Mouse (Mus musculus): ENCODE data around the gene Snx21. TPM values are rescaled to one million over a fixed set of nuclear protein-coding genes. Genes with fewer than 3 reads are reported as not detected.
A peak's percentile ranks its signal among the peaks of the same experiment; 100 is the strongest.
"Not testable (repeated sequence)": the region's sequence is repeated elsewhere in the genome, so short reads cannot be mapped to it uniquely, and the experiment has no call there.

The Snx21 gene
- total RNA-seq, 2 experiments from 2014 or later = 19.3 to 19.8 TPM

- no peak for DNase-seq
Measured at GRCm38 (mm10) chr2:164792400-164793190, 7.0 kb downstream of the Snx21 start.

GRCm38 (mm10) chr2:164793236-164793635 lies 7.6 kb downstream of the Snx21 start:
- DNase-seq = peak; percentile 35

GRCm38 (mm10) chr2:164793772-164794171 lies 8.1 kb downstream of the Snx21 start:
- no peak for DNase-seq

- peak; percentile 69 for DNase-seq
Measured at GRCm38 (mm10) chr2:164794293-164794692, 8.7 kb downstream of the Snx21 start.

GRCm38 (mm10) chr2:164795868-164796267 lies 10.2 kb downstream of the Snx21 start:
- DNase-seq = no peak

- not testable (repeated sequence) for DNase-seq
Measured at GRCm38 (mm10) chr2:164798554-164798953, 12.9 kb downstream of the Snx21 start.

- no peak for DNase-seq
Measured at GRCm38 (mm10) chr2:164800252-164801004, 14.8 kb downstream of the Snx21 start.

GRCm38 (mm10) chr2:164803201-164803920 lies 17.7 kb downstream of the Snx21 start:
- no peak for DNase-seq

GRCm38 (mm10) chr2:164803921-164804313 lies 18.3 kb downstream of the Snx21 start:
- DNase-seq = no peak

- DNase-seq = peak; percentile 96
Measured at GRCm38 (mm10) chr2:164804533-164805331, 19.1 kb downstream of the Snx21 start, which contains the start of the genes Acot8 and Zswim3. Gene Acot8 (minus strand): TSS chr2:164804882. Gene Zswim3 (plus strand): TSS chr2:164805098.

- no peak for DNase-seq
Measured at GRCm38 (mm10) chr2:164805332-164805718, 19.7 kb downstream of the Snx21 start.

GRCm38 (mm10) chr2:164806614-164807013 lies 21.0 kb downstream of the Snx21 start:
- no peak for DNase-seq

GRCm38 (mm10) chr2:164813557-164813956 lies 27.9 kb downstream of the Snx21 start:
- DNase-seq = no peak

GRCm38 (mm10) chr2:164815348-164815747 lies 29.7 kb downstream of the Snx21 start:
- no peak for DNase-seq

- DNase-seq = no peak
Measured at GRCm38 (mm10) chr2:164815821-164816220, 30.2 kb downstream of the Snx21 start.

GRCm38 (mm10) chr2:164817206-164817605 lies 31.6 kb downstream of the Snx21 start:
- no peak for DNase-seq

GRCm38 (mm10) chr2:164817703-164818102 lies 32.1 kb downstream of the Snx21 start:
- no peak for DNase-seq

- no peak for DNase-seq
Measured at GRCm38 (mm10) chr2:164821060-164821459, 35.4 kb downstream of the Snx21 start.

GRCm38 (mm10) chr2:164822636-164823165 lies 37.1 kb downstream of the Snx21 start, which contains the start of gene Zswim1:
Gene Zswim1 (plus strand): TSS chr2:164822686.
- DNase-seq = peak; percentile 99

GRCm38 (mm10) chr2:164823181-164823585 lies 37.6 kb downstream of the Snx21 start:
- DNase-seq = no peak

GRCm38 (mm10) chr2:164823969-164824368 lies 38.3 kb downstream of the Snx21 start:
- DNase-seq = no peak

Measured in gastrocnemius, postnatal 25 days (tissue).